Mouse (Mus musculus) stomach, embryonic 14.5 days (tissue): ENCODE data around the gene Rhox1. TPM values are rescaled to one million over a fixed set of nuclear protein-coding genes. Genes with fewer than 3 reads are reported as not detected.
"Not testable (repeated sequence)": the region's sequence is repeated elsewhere in the genome, so short reads cannot be mapped to it uniquely, and the experiment has no call there.

ENCODE experiments used
- ATAC-seq: fragments of 200-750 bp; cut with Nextera tagmentation; 2 replicates; pipeline ENCODE4 v1.8.0; 2017; ENCODE audit warnings: low read depth, moderate TSS enrichment; ENCODE audit not compliant: insufficient number of reproducible peaks, insufficient read depth, low FRiP score
- H3K27ac ChIP-seq: fragments of 300-500 bp; sonication (generic); 2 replicates; pipeline ENCODE4 v1.5.1; 2014; ENCODE audit warnings: mild to moderate bottlenecking, low read length, moderate library complexity, mixed read lengths
- H3K27me3 ChIP-seq: fragments of 300-500 bp; sonication (generic); 2 replicates; pipeline ENCODE4 v1.6.1; 2014; ENCODE audit warnings: low read length, control low read depth, mixed read lengths; ENCODE audit not compliant: control insufficient read depth, insufficient read depth
- H3K36me3 ChIP-seq: fragments of 300-500 bp; sonication (generic); 2 replicates; pipeline ENCODE4 v1.6.1; 2014; ENCODE audit warnings: mild to moderate bottlenecking, control low read depth, low read length, moderate library complexity, mixed read lengths; ENCODE audit not compliant: control insufficient read depth, insufficient read depth
- H3K4me1 ChIP-seq: fragments of 300-500 bp; sonication (generic); 2 replicates; pipeline ENCODE4 v1.6.1; 2014; ENCODE audit warnings: low read length, control low read depth, mixed read lengths; ENCODE audit not compliant: control insufficient read depth, insufficient read depth
- H3K4me2 ChIP-seq: fragments of 300-500 bp; sonication (generic); replicated peaks from 2 replicates; pipeline ENCODE4 v1.6.1; 2014; ENCODE audit warnings: low read depth, low read length, control low read depth
- H3K4me3 ChIP-seq: fragments of 300-500 bp; sonication (generic); 2 replicates; pipeline ENCODE4 v1.5.1; 2014; ENCODE audit warnings: low read depth, low read length, control low read depth
- H3K9ac ChIP-seq: fragments of 300-500 bp; sonication (generic); replicated peaks from 2 replicates; pipeline ENCODE4 v1.6.1; 2014; ENCODE audit warnings: low read depth, mild to moderate bottlenecking, control low read depth, low read length, moderate library complexity, mixed read lengths
- H3K9me3 ChIP-seq: fragments of 300-500 bp; sonication (generic); 2 replicates; pipeline ENCODE4 v1.6.1; 2016; ENCODE audit warnings: low read depth, low read length, control low read depth; ENCODE audit not compliant: control insufficient read depth
- whole genome bisulfite sequencing: fragments of 180-500 bp; shearing (Covaris S2); extraction: QIAGEN DNeasy Blood & Tissue Kit; methylation state at CpG from one replicate; pipeline ENCODE4 v1.1.7; 2014; 5-methylcytosine and 5-hydroxymethylcytosine counted together
- polyA plus RNA-seq: library from polyadenylated mRNA; unstranded; fragments of >200 nt; fragmentation: Nextera tagmentation; extraction: Ambion mirVana; gene quantifications from 2 replicates; pipeline ENCODE4 v1.2.1, GENCODE M21; 2014

The Rhox1 gene
- not detected in 2 replicates for polyA plus RNA-seq

DNA sequence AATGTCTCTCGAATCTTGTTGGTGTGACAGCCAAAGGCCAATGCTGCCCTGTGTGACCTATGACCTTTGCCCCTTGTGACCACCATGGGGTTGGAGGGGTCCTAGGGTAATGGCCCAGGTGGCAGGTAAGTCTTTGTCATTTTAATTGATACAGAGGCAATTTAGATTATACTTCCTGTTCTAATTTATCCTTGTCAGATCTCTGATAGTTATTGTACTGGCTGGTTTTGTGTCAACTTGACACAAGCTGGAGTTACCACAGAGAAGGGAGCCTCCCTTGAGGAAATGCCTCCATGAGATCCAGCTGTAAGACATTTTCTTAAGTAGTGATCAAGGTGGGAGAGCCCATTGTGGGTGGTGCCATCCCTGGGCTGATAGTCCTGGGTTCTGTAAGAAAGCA, at the start of gene Rhox1:
Gene Rhox1, minus strand, starts transcription at position 101 of the 400 bp plus-strand sequence.
- WGBS, result 67% methylated on average over 1 of the region's 1 CpGs

DNA sequence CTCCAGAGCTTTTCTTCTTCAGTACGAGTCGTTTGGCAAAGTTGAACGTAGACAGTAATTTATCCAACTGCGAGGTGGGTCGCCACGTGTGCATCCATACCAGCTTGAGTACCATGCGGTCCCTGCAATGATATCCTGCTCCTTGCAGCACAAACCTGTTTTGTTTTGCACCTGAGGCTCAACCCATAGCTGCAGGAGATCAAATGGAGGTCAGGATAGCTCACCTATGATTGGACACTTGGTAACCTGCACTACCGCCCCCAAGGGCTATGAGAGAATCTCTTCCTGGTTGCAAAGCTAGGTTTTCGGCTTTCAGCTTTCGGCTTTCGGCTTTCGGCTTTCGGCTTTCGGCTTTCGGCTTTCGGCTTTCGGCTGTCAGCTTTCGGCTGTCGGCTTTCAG, 43.0 kb upstream of the Rhox1 start, which contains the start of gene Rhox4a:
Gene Rhox4a, plus strand, starts transcription at position 301 of the 400 bp plus-strand sequence.
- not testable (repeated sequence) for H3K9me3 ChIP-seq, H3K4me2 ChIP-seq, H3K9ac ChIP-seq, H3K36me3 ChIP-seq, ATAC-seq, H3K4me1 ChIP-seq, H3K27ac ChIP-seq, H3K27me3 ChIP-seq, H3K4me3 ChIP-seq
- WGBS, result 98% methylated on average over 7 of the region's 19 CpGs

More for the DNA sequence above, at the start of gene Rhox1:
- H3K4me1 ChIP-seq, H3K27me3 ChIP-seq, ATAC-seq, H3K4me2 ChIP-seq, H3K4me3 ChIP-seq, H3K9me3 ChIP-seq, H3K36me3 ChIP-seq, H3K27ac ChIP-seq, H3K9ac ChIP-seq: not testable (repeated sequence)

- H3K4me2 ChIP-seq, H3K27ac ChIP-seq, H3K27me3 ChIP-seq, H3K36me3 ChIP-seq, H3K4me3 ChIP-seq, H3K9ac ChIP-seq, H3K9me3 ChIP-seq, ATAC-seq, H3K4me1 ChIP-seq: not testable (repeated sequence)
- WGBS, result 75% methylated on average over 1 of the region's 3 CpGs
Measured at GRCm38 (mm10) chrX:37249619-37250018, 27.6 kb upstream of the Rhox1 start, which contains the start of gene Rhox3a. Rhox3a (plus strand) TSS chrX:37249919.

DNA sequence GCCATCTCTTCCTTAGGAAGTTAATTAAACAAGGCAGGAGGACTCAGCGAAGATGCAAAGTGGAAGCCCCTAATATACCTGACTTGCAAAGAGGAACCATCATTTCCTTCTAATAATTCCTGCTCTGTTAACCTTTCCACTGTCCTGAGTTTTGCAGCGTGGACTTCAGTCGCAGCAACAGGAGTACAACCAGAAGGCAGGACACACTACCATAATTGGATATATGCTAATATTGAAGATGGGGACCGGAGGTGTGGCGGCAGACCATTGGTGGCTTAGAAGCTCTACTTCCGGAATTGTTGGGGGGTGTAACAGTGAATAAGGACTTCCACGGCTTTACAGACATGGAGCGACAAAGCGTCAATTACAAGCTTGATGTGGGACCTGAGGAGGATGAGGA, 22.6 kb upstream of the Rhox1 start, which contains the start of gene Rhox2a:
Gene Rhox2a, plus strand, starts transcription at position 301 of the 400 bp plus-strand sequence.
- not testable (repeated sequence) for H3K36me3 ChIP-seq, ATAC-seq, H3K9ac ChIP-seq, H3K4me2 ChIP-seq, H3K4me1 ChIP-seq, H3K27ac ChIP-seq, H3K27me3 ChIP-seq, H3K4me3 ChIP-seq, H3K9me3 ChIP-seq
- WGBS, result no CpG with 5 or more reads among the region's 9 CpGs

DNA sequence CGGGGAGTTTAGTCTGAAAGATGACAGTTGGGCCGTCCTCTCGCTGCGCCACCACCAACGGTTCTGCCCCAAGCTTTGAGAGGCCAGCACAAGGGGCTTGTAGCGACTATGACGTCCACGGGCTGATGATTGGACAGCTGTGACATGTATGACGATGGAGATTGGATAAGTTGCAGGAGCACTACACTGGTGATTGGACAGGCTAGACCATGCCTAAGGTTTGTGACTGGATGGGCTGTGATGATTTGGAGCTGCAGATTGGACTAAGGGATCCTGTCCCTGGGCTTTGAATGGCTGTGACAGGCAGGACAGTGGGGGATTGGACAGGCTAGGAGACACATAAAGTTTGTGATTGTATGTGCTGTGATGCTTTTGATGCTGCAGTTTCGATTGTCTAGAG, 11.1 kb downstream of the Rhox1 start, which contains the start of gene Gm9:
Gene Gm9, minus strand, starts transcription at position 101 of the 400 bp plus-strand sequence.
- H3K9ac ChIP-seq, result no peak within 1 kb of the TSS
- no peak for ATAC-seq

GRCm38 (mm10) chrX:37198676-37199075, 23.4 kb downstream of the Rhox1 start:
- no peak overlapping the region for H3K27ac ChIP-seq
- 55% methylated on average over 8 of the region's 8 CpGs for WGBS
- H3K9me3 ChIP-seq, result no peaks in the 10 kb centered on the region
- no peaks in the 10 kb centered on the region for H3K27me3 ChIP-seq
- no peaks in the 10 kb centered on the region for H3K4me1 ChIP-seq
- no peak overlapping the region for H3K9ac ChIP-seq
- H3K36me3 ChIP-seq, result no peaks in the 10 kb centered on the region
- ATAC-seq, result no peak
- H3K4me3 ChIP-seq, result no peak overlapping the region
- H3K4me2 ChIP-seq, result no peak overlapping the region

More for the DNA sequence above, 11.1 kb downstream of the Rhox1 start, which contains the start of gene Gm9:
- no peaks in the 10 kb centered on the region for H3K4me1 ChIP-seq
- no peak within 1 kb of the TSS for H3K27ac ChIP-seq
- no peaks in the 10 kb centered on the region for H3K27me3 ChIP-seq
- no peaks in the 10 kb centered on the region for H3K36me3 ChIP-seq
- H3K9me3 ChIP-seq, result no peaks in the 10 kb centered on the region
- no peak within 1 kb of the TSS for H3K4me2 ChIP-seq
- no peak within 1 kb of the TSS for H3K4me3 ChIP-seq
- WGBS, result 81% methylated on average over 10 of the region's 10 CpGs

DNA sequence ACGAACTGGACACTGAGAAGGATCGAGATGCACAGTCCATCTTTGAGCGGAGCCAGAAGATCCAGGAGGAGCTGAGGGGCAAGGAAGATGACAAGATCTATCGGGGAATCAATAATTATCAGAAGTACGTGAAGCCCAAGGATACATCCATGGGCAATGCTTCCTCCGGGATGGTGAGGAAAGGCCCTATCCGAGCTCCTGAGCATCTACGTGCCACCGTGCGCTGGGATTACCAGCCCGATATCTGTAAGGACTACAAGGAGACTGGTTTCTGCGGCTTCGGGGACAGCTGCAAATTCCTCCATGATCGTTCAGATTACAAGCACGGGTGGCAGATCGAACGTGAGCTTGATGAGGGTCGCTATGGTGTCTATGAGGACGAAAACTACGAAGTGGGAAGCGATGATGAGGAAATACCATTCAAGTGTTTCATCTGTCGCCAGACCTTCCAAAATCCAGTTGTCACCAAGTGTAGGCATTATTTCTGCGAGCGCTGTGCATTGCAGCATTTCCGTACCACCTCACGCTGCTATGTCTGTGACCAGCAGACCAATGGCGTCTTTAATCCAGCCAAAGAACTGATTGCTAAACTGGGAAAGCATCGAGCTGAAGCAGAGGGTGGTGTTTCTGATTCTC, 30.2 kb downstream of the Rhox1 start:
- H3K27ac ChIP-seq, result no peak overlapping the region
- no peaks in the 10 kb centered on the region for H3K27me3 ChIP-seq
- peak overlapping the region; percentile 45 for H3K4me3 ChIP-seq
- peak; percentile 6; the same call in 1 of the 2 replicates for ATAC-seq
- peak overlapping the region; percentile 49 for H3K4me2 ChIP-seq
- peak overlapping the region; percentile 52; the same call in 1 of the 2 replicates for H3K9ac ChIP-seq
- no peaks in the 10 kb centered on the region for H3K9me3 ChIP-seq
- H3K36me3 ChIP-seq, result no peaks in the 10 kb centered on the region
- no peaks in the 10 kb centered on the region for H3K4me1 ChIP-seq
- 23% methylated on average over 28 of the region's 28 CpGs for WGBS

DNA sequence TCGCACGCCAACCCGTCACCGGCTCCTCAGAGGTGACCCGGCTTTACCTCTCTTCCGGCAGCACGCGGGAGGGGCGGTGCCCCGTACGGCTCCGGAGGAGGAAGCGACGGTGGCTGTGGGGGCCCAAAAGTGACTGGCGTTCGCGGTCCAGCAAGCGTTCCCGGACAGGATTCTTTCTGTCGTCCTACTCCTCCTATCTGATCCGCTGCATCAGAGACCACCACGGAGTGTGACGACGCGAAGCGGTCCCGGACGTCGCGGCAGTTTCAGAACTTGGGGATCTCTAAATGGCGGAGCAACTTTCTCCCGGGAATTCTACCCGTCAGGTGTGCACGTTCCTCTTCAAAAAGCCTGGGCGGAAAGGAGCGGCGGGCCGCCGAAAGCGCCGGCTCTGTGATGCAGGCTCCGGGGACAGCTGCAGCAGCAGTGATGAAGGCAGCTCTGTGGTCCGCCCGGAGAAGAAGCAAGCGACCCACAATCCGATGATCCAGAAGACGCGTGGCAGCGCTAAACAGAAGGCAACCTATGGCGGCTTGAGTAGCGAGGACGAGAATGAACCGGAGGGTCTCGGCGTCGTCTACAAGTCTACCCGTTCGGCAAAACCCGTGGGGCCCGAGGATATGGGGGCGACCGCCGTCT, 30.8 kb downstream of the Rhox1 start, which contains the start of the genes Ndufa1 and Rnf113a1:
Gene Ndufa1, minus strand, starts transcription at position 59 of the 639 bp plus-strand sequence.
Gene Rnf113a1, plus strand, starts transcription at position 141 of the 639 bp plus-strand sequence.
- Histone ChIP-seq H3K4me1 (no peaks in the 10 kb centered on the region), H3K9me3 (no peaks in the 10 kb centered on the region), H3K27ac (no peak within 1 kb of the TSS), H3K4me3 (peak within 1 kb of the TSS; percentile 45), H3K9ac (peak within 1 kb of the TSS; percentile 52), H3K36me3 (no peaks in the 10 kb centered on the region), H3K4me2 (peak within 1 kb of the TSS; percentile 49), H3K27me3 (no peaks in the 10 kb centered on the region)
- ATAC-seq, result peak; percentile 87
- WGBS, result 18% methylated on average over 63 of the region's 63 CpGs
